Mouse (Mus musculus) MEL (cell line): ENCODE results near the gene Olfr1393. TPM values are rescaled to one million over a fixed set of nuclear protein-coding genes. Genes with fewer than 3 reads are reported as not detected.
"Not testable (repeated sequence)": the region's sequence is repeated elsewhere in the genome, so short reads cannot be mapped to it uniquely, and the experiment has no call there.

Source experiments
- DNase-seq: peaks from one replicate; pipeline ENCODE4 v3.0.0; 2011; ENCODE audit warnings: low read depth, low spot score
- H3K27ac ChIP-seq: 2 replicates; pipeline ENCODE4 v1.5.1; 2012; ENCODE audit warnings: low read depth, mild to moderate bottlenecking, control low read depth, low read length, moderate library complexity; ENCODE audit not compliant: control insufficient read depth
- H3K27me3 ChIP-seq, 2 experiments: fragments of 150-350 bp in 1 of 2; sonication (generic) in 1 of 2; 2 replicates each; pipeline ENCODE4 v1.6.1; 2012; ENCODE audit warnings: low read length in 2 of 2, mild to moderate bottlenecking in 2 of 2, improper control_type of control experiment in 1 of 2, moderate library complexity in 1 of 2; ENCODE audit not compliant: insufficient read depth in 2 of 2, control insufficient read depth in 1 of 2
- H3K36me3 ChIP-seq, 2 experiments: 2 replicates each; pipeline ENCODE4 v1.6.1; 2012 to 2014; ENCODE audit warnings: low read length in 2 of 2, improper control_type of control experiment in 1 of 2, inconsistent platforms in 1 of 2, mild to moderate bottlenecking in 1 of 2; ENCODE audit not compliant: insufficient read depth in 2 of 2, control insufficient read depth in 1 of 2
- H3K4me1 ChIP-seq, 2 experiments: fragments of 150-350 bp in 1 of 2; sonication (generic) in 1 of 2; 2 replicates each; pipeline ENCODE4 v1.6.1; 2012; ENCODE audit warnings: low read length in 2 of 2, improper control_type of control experiment in 1 of 2, mild to moderate bottlenecking in 1 of 2; ENCODE audit not compliant: insufficient read depth in 2 of 2, control insufficient read depth in 1 of 2
- H3K4me3 ChIP-seq, 2 experiments: fragments of 150-350 bp in 1 of 2; sonication (generic) in 1 of 2; 2 replicates each; pipeline ENCODE4 v1.5.1; 2012; ENCODE audit warnings: low read depth in 2 of 2, low read length in 2 of 2, mild to moderate bottlenecking in 2 of 2, moderate library complexity in 2 of 2, control low read depth in 1 of 2, improper control_type of control experiment in 1 of 2; ENCODE audit not compliant: control insufficient read depth in 1 of 2, insufficient read depth in 1 of 2
- H3K79me2 ChIP-seq: 2 replicates; pipeline ENCODE4 v1.6.1; 2012; ENCODE audit warnings: mild to moderate bottlenecking, low read length, moderate library complexity; ENCODE audit not compliant: control insufficient read depth, poor library complexity, insufficient read depth
- H3K9ac ChIP-seq: 2 replicates; pipeline ENCODE4 v1.6.1; 2012; ENCODE audit warnings: low read depth, mild to moderate bottlenecking, control low read depth, low read length, moderate library complexity; ENCODE audit not compliant: control insufficient read depth, poor library complexity, severe bottlenecking
- H3K9me3 ChIP-seq: fragments of 150-350 bp; sonication (generic); replicated peaks from 2 replicates; pipeline ENCODE4 v1.6.1; 2012; ENCODE audit warnings: mild to moderate bottlenecking, low read length, improper control_type of control experiment, moderate library complexity; ENCODE audit not compliant: insufficient read depth
- CTCF ChIP-seq, 3 experiments: IDR thresholded peaks in 2 of 3; conservative IDR thresholded peaks in 1 of 3; 2 replicates each; pipeline ENCODE4 v1.5.1; 2011 to 2012; ENCODE audit warnings: low read length in 3 of 3, low read depth in 2 of 3, mild to moderate bottlenecking in 2 of 3, improper control_type of control experiment in 1 of 3, inconsistent platforms in 1 of 3, mixed read lengths in 1 of 3, moderate library complexity in 1 of 3; ENCODE audit not compliant: control insufficient read depth in 1 of 3, insufficient read depth in 1 of 3, poor library complexity in 1 of 3, severe bottlenecking in 1 of 3
- ELF1 ChIP-seq: IDR thresholded peaks from 2 replicates; pipeline ENCODE4 v1.6.1; 2014; ENCODE audit warnings: low read depth, mild to moderate bottlenecking, inconsistent platforms, low read length, improper control_type of control experiment, moderate library complexity
- GABPA ChIP-seq: IDR thresholded peaks from 2 replicates; pipeline ENCODE4 v1.6.1; 2012; ENCODE audit warnings: low read depth, mild to moderate bottlenecking, inconsistent platforms, low read length, improper control_type of control experiment, moderate library complexity
- MAX ChIP-seq: IDR thresholded peaks from 2 replicates; pipeline ENCODE4 v1.6.1; 2011; ENCODE audit warnings: low read length, improper control_type of control experiment
- MYB ChIP-seq: IDR thresholded peaks from 2 replicates; pipeline ENCODE4 v1.6.1; 2011; ENCODE audit warnings: mild to moderate bottlenecking, low read depth, low read length, improper control_type of control experiment
- MYC ChIP-seq: IDR thresholded peaks from 2 replicates; pipeline ENCODE4 v1.6.1; 2011; ENCODE audit warnings: low read depth, mild to moderate bottlenecking, low read length, improper control_type of control experiment, moderate library complexity
- NELFE ChIP-seq: IDR thresholded peaks from 2 replicates; pipeline ENCODE4 v1.6.1; 2011; ENCODE audit warnings: low read depth, low read length, improper control_type of control experiment
- POLR2A ChIP-seq, 2 experiments: IDR thresholded peaks; 2 replicates each; pipeline ENCODE4 v1.6.1; 2011 to 2012; ENCODE audit warnings: low read length in 2 of 2, mild to moderate bottlenecking in 2 of 2, control low read depth in 1 of 2, improper control_type of control experiment in 1 of 2, low read depth in 1 of 2, moderate library complexity in 1 of 2; ENCODE audit not compliant: control insufficient read depth in 1 of 2, insufficient read depth in 1 of 2, poor library complexity in 1 of 2
- POLR2AphosphoS5 ChIP-seq: IDR thresholded peaks from 2 replicates; pipeline ENCODE4 v1.6.1; 2012; ENCODE audit warnings: low read depth, borderline replicate concordance, mild to moderate bottlenecking, inconsistent platforms, low read length, moderate library complexity, mixed read lengths
- SMC3 ChIP-seq: IDR thresholded peaks from 2 replicates; pipeline ENCODE4 v1.6.1; 2011; ENCODE audit warnings: low read depth, low read length, improper control_type of control experiment
- UBTF ChIP-seq: IDR thresholded peaks from 2 replicates; pipeline ENCODE4 v1.6.1; 2012; ENCODE audit warnings: low read depth, mild to moderate bottlenecking, inconsistent platforms, low read length, improper control_type of control experiment, moderate library complexity, borderline replicate concordance; ENCODE audit not compliant: insufficient read depth
- USF1 ChIP-seq: IDR thresholded peaks from 2 replicates; pipeline ENCODE4 v1.6.1; 2014; ENCODE audit warnings: low read depth, mild to moderate bottlenecking, inconsistent platforms, low read length, improper control_type of control experiment, moderate library complexity
- ZMIZ1 ChIP-seq: IDR thresholded peaks from 2 replicates; pipeline ENCODE4 v1.6.1; 2012; ENCODE audit warnings: low read depth, mild to moderate bottlenecking, inconsistent platforms, low read length, improper control_type of control experiment, moderate library complexity
- polyA plus RNA-seq, 2 experiments: library from polyadenylated mRNA; stranded (reverse) in 1 of 2; unstranded in 1 of 2; fragments of >175 nt in 1 of 2; fragments of >200 nt in 1 of 2; gene quantifications; 2 replicates each; pipeline versions ENCODE4 v1.2.1 to v1.2.4; 2012; ENCODE audit warnings: low replicate concordance in 2 of 2, low read depth in 1 of 2; ENCODE audit not compliant: insufficient read length in 2 of 2, insufficient read depth in 1 of 2, missing spikeins in 1 of 2
- total RNA-seq: library from RNA; depleted of rRNA; stranded (reverse); fragments of 300-350 nt; gene quantifications from 2 replicates; pipeline ENCODE4 v1.2.3, GENCODE M21; 2012

The Olfr1393 gene
- total and polyA plus RNA-seq, 3 experiments = not detected

DNA sequence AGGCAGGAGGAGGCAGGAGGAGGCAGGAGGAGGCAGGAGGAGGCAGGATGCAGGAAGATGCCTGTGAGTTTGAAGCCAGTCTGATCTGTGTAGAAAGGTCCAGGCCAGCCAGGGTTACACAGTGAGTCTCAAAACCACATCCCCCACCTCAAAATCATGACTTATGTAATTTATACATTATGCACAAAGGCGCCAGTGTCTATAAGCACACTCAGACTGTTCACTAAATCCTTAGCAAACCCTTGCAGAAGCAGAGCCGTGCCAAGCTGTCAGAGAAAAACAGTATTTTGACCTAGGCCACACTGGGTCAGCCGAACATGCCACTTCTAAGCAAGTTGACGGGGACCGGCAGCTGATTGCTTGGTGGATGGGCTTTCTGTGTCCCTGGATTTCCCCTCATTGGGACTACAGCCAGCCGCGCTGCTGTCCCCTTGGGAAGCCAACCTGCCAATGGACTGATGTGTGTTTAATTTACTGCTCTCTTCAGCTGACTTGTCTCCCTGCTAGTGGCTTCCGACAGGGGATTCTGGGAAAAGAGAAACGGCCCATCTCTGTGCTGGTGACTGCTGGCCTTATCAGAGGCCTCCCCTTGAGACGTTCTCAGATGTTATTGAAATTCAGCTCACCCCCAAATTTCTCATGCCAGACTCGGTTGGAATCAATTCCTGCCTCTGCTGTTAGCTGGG lies 4.1 kb upstream of the Olfr1393 start:
- H3K9ac ChIP-seq = no peak overlapping the region
- TF ChIP-seq SMC3 (no peak), CTCF (IDR thresholded peaks at IDR 0.05 in 2 of 3, conservative IDR thresholded peaks at IDR 0.05 in 1 of 3; ENCODE audit: control insufficient read depth in 1 of 3, insufficient read depth in 1 of 3, low read depth in 2 of 3, low read length in 3 of 3, poor library complexity in 1 of 3, severe bottlenecking in 1 of 3) (no peak), POLR2A (IDR thresholded peaks at IDR 0.05; ENCODE audit: control insufficient read depth in 1 of 2, insufficient read depth in 1 of 2, low read depth in 1 of 2, low read length in 2 of 2, poor library complexity in 1 of 2) (no peak), MYC (no peak), MAX (no peak), POLR2AphosphoS5 (no peak), UBTF (no peak), MYB (no peak), USF1 (no peak), GABPA (no peak), ELF1 (no peak)
- TF ChIP-seq, all 39 proteins: peak for 0
- DNase-seq = no peak
- H3K27ac ChIP-seq = no peak overlapping the region
- H3K9me3 ChIP-seq = no peaks in the 10 kb centered on the region
- H3K4me1 ChIP-seq = no peaks in the 10 kb centered on the region
- no peak overlapping the region for H3K4me3 ChIP-seq
- no peaks in the 10 kb centered on the region for H3K79me2 ChIP-seq
- peaks cover 2 to 7% of the 10 kb centered on the region in 2 experiments; a peak in 2 of 4 replicates for H3K27me3 ChIP-seq
- no peaks in the 10 kb centered on the region for H3K36me3 ChIP-seq

DNA sequence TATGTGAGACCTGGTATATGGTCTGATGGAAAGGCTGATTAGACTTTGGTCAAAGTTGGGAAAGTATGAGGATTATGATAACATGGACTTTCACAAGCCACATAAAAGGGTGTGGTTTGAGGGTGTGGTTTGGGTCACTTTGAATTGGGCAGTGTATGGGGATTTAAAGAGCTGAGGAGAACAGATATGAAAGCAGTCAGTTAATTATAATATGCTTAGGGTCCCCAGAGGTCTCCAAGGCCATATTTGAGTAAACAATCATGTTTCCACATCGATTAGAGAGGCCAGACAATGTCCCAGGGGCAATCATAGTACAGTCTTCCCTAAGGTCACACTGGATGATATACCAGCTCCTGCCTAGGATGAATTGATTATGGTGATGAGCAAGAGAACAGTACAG lies 6.9 kb downstream of the Olfr1393 start, which contains the start of gene Olfr1392:
Olfr1392 (plus strand) TSS at position 301 of the 400 bp plus-strand sequence.
- H3K27me3 ChIP-seq, H3K9me3 ChIP-seq, H3K79me2 ChIP-seq, H3K36me3 ChIP-seq, H3K9ac ChIP-seq, DNase-seq, H3K4me3 ChIP-seq, H3K4me1 ChIP-seq, H3K27ac ChIP-seq: not testable (repeated sequence)

DNA sequence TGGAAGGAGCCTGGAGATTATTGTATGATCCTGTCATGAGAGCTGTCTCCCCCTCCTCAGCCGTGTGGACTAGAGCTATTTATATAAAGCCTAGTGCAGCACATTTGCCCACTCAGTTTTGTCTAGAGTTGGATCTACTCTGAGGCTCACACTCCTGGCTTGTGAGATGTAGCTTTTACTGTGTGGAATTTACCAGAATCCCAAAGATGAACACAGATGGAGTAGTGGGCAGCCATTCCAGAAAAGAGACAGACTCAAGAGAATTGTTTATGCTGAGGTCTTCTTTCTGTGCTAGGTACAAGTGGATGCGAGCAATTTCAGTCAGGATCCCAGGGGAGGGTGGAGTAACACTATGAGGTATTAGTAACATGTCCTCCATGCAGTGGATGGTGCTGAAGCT lies 9.1 kb downstream of the Olfr1393 start:
- Histone ChIP-seq H3K4me1 (no peaks in the 10 kb centered on the region), H3K36me3 (no peaks in the 10 kb centered on the region), H3K9me3 (no peaks in the 10 kb centered on the region), H3K27ac (no peak overlapping the region), H3K4me3 (no peak overlapping the region), H3K79me2 (no peaks in the 10 kb centered on the region), H3K9ac (no peak overlapping the region), H3K27me3 (peaks cover 8 to 13% of the 10 kb centered on the region in 2 experiments)
- no peak for TF ChIP-seq NELFE
- TF ChIP-seq ZMIZ1 = no peak
- no peak for DNase-seq
